Mouse (Mus musculus) lung, adult 2 months (tissue): ENCODE measurements around the gene Ppp1r14a.

ENCODE experiments used
- CTCF ChIP-seq: fragments of 200-500 bp; IDR thresholded peaks from 2 replicates; pipeline ENCODE4 v1.5.1; 2011; ENCODE audit warnings: mild to moderate bottlenecking, low read length, control low read depth; ENCODE audit not compliant: insufficient read depth
- POLR2A ChIP-seq: fragments of 200-500 bp; IDR thresholded peaks from 2 replicates; pipeline ENCODE4 v1.6.1; 2011; ENCODE audit warnings: low read depth, mild to moderate bottlenecking, control low read depth, low read length, borderline replicate concordance; ENCODE audit errors: extremely low read depth

GRCm38 (mm10) chr7:29284523-29284922 lies 4.6 kb upstream of the Ppp1r14a start:
- TF ChIP-seq POLR2A, result no peak
- TF ChIP-seq CTCF, result no peak
